Mouse (Mus musculus) left cerebral cortex, adult 2 months (tissue): ENCODE results near the gene Pam. TPM values are rescaled to one million over a fixed set of nuclear protein-coding genes. Genes with fewer than 3 reads are reported as not detected.
"Not testable (repeated sequence)": the region's sequence is repeated elsewhere in the genome, so short reads cannot be mapped to it uniquely, and the experiment has no call there.

ENCODE experiments used
- DNase-seq, 2 experiments: peaks; one replicate each; pipeline ENCODE4 v3.0.0; 2021 to 2022; ENCODE audit warnings: low spot score in 2 of 2, mixed read lengths in 1 of 2; ENCODE audit errors: extremely low spot score in 1 of 2
- H3K27ac ChIP-seq: fragments of 200-600 bp; 2 replicates; pipeline ENCODE4 v1.8.1; 2022
- H3K4me3 ChIP-seq: fragments of 200-600 bp; 2 replicates; pipeline ENCODE4 v1.8.1; 2022
- CTCF ChIP-seq: fragments of 200-600 bp; IDR thresholded peaks from 2 replicates; pipeline ENCODE4 v1.8.1; 2022; ENCODE audit warnings: antibody characterized with exemption, mild to moderate bottlenecking, moderate library complexity
- intact Hi-C: fragments of 180-260 bp; cut with DNase I; formaldehyde crosslinking; loops from one replicate; pipeline ENCODE4 v1.15.1; 2025
- total RNA-seq, 2 experiments: library from RNA; stranded (reverse); gene quantifications; 2 replicates each; pipeline ENCODE4 v1.2.3; 2021

Pam gene
- total RNA-seq, 2 experiments from 2014 or later: 258 to 269 TPM

- DNase-seq: no peak
- intact Hi-C loops: no loop called here
These were observed 69.4 kb downstream of the Pam start for GRCm38 (mm10) chr1:98025924-98026640.

GRCm38 (mm10) chr1:98023866-98024265 is 71.6 kb downstream of the Pam start:
- no peak for TF ChIP-seq CTCF
- H3K27ac ChIP-seq: no peak overlapping the region
- no peak overlapping the region for H3K4me3 ChIP-seq
- DNase-seq: no peak
- intact Hi-C loops: no loop called here

More at GRCm38 (mm10) chr1:98025924-98026640, 69.4 kb downstream of the Pam start:
- no peak for TF ChIP-seq CTCF
- no peak overlapping the region for H3K27ac ChIP-seq
- H3K4me3 ChIP-seq: no peak overlapping the region

GRCm38 (mm10) chr1:98018987-98019386 is 76.5 kb downstream of the Pam start:
- Histone ChIP-seq H3K4me3 (no peak overlapping the region), H3K27ac (no peak overlapping the region)
- TF ChIP-seq CTCF: no peak
- no peak for DNase-seq
- intact Hi-C loops: no loop called here

DNA sequence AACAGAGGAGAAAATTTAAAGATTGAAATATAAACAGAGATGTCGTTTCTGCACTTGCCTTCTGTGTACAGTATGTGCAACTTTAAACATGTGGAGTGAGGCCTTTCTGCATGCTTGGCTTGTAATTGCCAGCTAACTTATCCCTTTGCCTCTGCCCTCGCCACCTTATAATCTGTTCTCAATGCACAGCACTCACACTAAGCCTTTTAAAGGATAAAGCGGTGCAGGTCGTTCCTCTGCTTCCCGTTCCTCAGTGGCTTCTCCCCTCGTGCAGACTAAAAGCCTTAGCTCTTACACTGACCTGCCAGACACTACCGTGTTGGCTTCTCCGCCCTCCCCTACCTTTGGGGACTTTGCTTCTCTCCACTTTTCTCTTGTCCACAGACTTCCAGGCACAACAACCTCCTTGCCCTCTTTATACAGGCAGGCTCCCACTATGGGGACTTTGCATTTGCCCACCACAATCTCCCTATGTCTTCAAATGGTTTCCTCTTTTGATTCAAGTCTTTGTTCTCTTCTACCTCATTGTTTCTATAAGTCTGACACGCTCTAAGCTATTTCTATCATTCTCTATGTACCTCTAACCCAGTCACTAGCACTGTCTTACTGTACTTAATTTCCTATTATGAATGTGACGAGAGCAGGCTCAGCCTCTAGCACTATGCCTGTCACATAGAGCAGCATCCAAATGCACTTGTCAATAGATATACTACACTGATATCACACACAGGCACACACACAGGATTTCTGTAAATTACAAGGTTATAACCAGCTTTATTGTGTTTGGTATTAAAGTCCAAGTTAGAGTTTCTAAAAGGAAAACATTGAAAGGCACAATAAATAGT is 79.2 kb downstream of the Pam start:
- Histone ChIP-seq H3K4me3 (no peak overlapping the region), H3K27ac (no peak overlapping the region)
- intact Hi-C loops: no loop called here
- TF ChIP-seq CTCF: no peak
- DNase-seq: no peak

DNA sequence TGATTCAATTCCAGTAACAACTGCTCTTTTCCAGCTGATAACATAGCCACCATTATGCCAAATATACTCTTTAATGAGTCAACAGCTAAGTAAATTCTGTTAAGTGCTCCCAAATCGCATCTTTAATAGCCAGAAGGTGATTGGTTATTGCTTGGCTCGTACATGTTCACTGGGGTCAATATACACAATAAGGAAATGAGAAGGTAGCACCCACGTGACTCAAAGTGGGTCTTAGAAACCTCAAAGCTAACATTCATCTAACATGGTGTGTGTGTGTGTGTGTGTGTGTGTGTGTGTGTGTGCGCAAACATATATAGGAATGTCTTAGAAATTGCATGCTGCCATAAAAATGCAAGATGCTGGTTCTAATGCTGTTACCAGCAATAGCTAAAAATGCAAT is 79.9 kb downstream of the Pam start:
- no peak overlapping the region for H3K27ac ChIP-seq
- intact Hi-C loops: no loop called here
- TF ChIP-seq CTCF: no peak
- DNase-seq: no peak
- no peak overlapping the region for H3K4me3 ChIP-seq

- Histone ChIP-seq H3K4me3 (no peak overlapping the region), H3K27ac (peak overlapping the region; percentile 59; the same call in 1 of the 2 replicates)
- no peak for TF ChIP-seq CTCF
- intact Hi-C loops: loop anchor here (2.0 kb wide), 1 partner anchor 26 kb away; no protein-coding TSS in a partner anchor
- DNase-seq: peak; percentile 48 to 60
These were observed 92.7 kb downstream of the Pam start for GRCm38 (mm10) chr1:98002561-98003425.

DNA sequence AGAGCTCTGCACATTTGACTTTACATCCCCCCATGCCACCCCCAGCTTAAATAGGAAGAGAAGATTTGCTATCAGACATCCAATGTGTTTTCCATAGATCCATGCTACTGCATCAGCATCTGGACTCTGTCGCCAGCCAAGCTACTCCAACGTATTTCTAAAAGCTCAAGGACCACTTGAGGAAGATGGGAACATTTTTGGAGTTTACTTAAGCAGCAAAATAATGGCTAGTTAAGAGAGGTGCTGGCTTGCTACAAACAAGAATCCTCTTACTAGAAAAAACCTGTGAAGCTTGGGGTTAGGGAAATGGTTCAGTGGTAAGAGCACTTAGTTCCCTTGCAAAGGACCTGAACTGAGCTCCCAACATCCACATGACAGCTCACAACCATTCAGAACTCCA is 96.0 kb downstream of the Pam start:
- intact Hi-C loops: no loop called here
- H3K4me3 ChIP-seq: no peak overlapping the region
- no peak for TF ChIP-seq CTCF
- no peak overlapping the region for H3K27ac ChIP-seq
- no peak for DNase-seq

GRCm38 (mm10) chr1:97998961-97999360 is 96.5 kb downstream of the Pam start:
- H3K4me3 ChIP-seq, intact Hi-C loops, DNase-seq, H3K27ac ChIP-seq: not testable (repeated sequence)

GRCm38 (mm10) chr1:97997088-97997487 is 98.4 kb downstream of the Pam start:
- no peak for TF ChIP-seq CTCF
- intact Hi-C loops: no loop called here
- Histone ChIP-seq H3K4me3 (no peak overlapping the region), H3K27ac (no peak overlapping the region)
- no peak for DNase-seq

GRCm38 (mm10) chr1:97991976-97992375 is 103.5 kb downstream of the Pam start:
- no peak for DNase-seq
- intact Hi-C loops: no loop called here
- Histone ChIP-seq H3K27ac (no peak overlapping the region), H3K4me3 (no peak overlapping the region)
- TF ChIP-seq CTCF: no peak

DNA sequence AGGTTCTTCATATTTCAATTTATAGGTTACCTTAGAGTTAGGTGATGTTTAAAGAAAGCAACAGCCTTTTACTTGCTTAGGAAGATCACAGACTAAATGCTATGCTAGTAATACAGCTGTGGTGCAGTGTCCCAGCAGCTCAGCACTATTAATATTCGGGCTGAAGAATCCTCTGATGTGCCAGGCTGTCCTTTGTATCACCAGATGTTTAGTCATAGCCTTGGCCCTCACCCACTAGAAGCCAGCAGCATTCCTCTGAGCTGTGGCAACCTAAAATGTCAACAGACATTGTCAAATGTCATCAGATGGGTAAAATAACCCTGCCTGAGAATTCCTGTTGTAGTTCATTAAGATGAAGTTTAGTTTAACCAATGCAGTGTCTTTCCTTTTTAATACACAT is 112.3 kb downstream of the Pam start:
- Histone ChIP-seq H3K27ac (no peak overlapping the region), H3K4me3 (no peak overlapping the region)
- no peak for DNase-seq
- no peak for TF ChIP-seq CTCF
- intact Hi-C loops: no loop called here
